Mouse (Mus musculus) brain, adult 2 months (tissue): ENCODE results near the gene Gm17949.

Experiments used
- DNase-seq: peaks from one replicate; pipeline ENCODE4 v3.0.0; 2011; ENCODE audit warnings: low read depth, low spot score

The Gm17949 gene

GRCm38 (mm10) chr17:56990115-56990746 lies 21.0 kb upstream of the Gm17949 start, which contains the start of gene Clpp:
Gene Clpp, plus strand, starts transcription at chr17:56990305.
- peak; percentile 99 for DNase-seq

GRCm38 (mm10) chr17:56990966-56991365 lies 20.3 kb upstream of the Gm17949 start:
- DNase-seq = no peak

- no peak for DNase-seq
Measured at GRCm38 (mm10) chr17:56995046-56995445, 16.2 kb upstream of the Gm17949 start.

GRCm38 (mm10) chr17:56996506-56996905 lies 14.8 kb upstream of the Gm17949 start:
- no peak for DNase-seq

GRCm38 (mm10) chr17:56997029-56997667 lies 14.1 kb upstream of the Gm17949 start, which contains the start of gene Alkbh7:
Gene Alkbh7, plus strand, starts transcription at chr17:56997339.
- peak; percentile 99 for DNase-seq

GRCm38 (mm10) chr17:56999414-56999813 lies 11.9 kb upstream of the Gm17949 start:
- no peak for DNase-seq

GRCm38 (mm10) chr17:56999968-57000609 lies 11.2 kb upstream of the Gm17949 start, which contains the start of gene Pspn:
Gene Pspn, minus strand, starts transcription at chr17:57000018.
- DNase-seq = no peak

GRCm38 (mm10) chr17:57001228-57001627 lies 10.0 kb upstream of the Gm17949 start:
- no peak for DNase-seq

GRCm38 (mm10) chr17:57003994-57004393 lies 7.3 kb upstream of the Gm17949 start:
- DNase-seq = no peak

GRCm38 (mm10) chr17:57007137-57007905 lies 3.9 kb upstream of the Gm17949 start:
- no peak for DNase-seq

GRCm38 (mm10) chr17:57010911-57011235 lies 396 bp upstream of the Gm17949 start:
- no peak for DNase-seq

- DNase-seq = no peak
Measured at GRCm38 (mm10) chr17:57012245-57012795, 1.1 kb downstream of the Gm17949 start.

GRCm38 (mm10) chr17:57019693-57020092 lies 8.4 kb downstream of the Gm17949 start:
- DNase-seq = no peak

GRCm38 (mm10) chr17:57020960-57021359 lies 9.7 kb downstream of the Gm17949 start:
- DNase-seq = no peak

GRCm38 (mm10) chr17:57027471-57027870 lies 16.2 kb downstream of the Gm17949 start:
- DNase-seq = no peak

- no peak for DNase-seq
Measured at GRCm38 (mm10) chr17:57029691-57030090, 18.4 kb downstream of the Gm17949 start.

- DNase-seq = no peak
Measured at GRCm38 (mm10) chr17:57030931-57031660, 19.8 kb downstream of the Gm17949 start, which contains the start of gene Khsrp. Gene Khsrp, minus strand, starts transcription at chr17:57031522.

- peak; percentile 100 for DNase-seq
Measured at GRCm38 (mm10) chr17:57031661-57032420, 20.6 kb downstream of the Gm17949 start.

GRCm38 (mm10) chr17:57032854-57033253 lies 21.6 kb downstream of the Gm17949 start:
- no peak for DNase-seq

- no peak for DNase-seq
Measured at GRCm38 (mm10) chr17:57038978-57039377, 27.7 kb downstream of the Gm17949 start.
